Mouse (Mus musculus) kidney, adult 2 months (tissue): ENCODE measurements around the gene Utp3.

ENCODE experiments used
- CTCF ChIP-seq: fragments of 200-500 bp; conservative IDR thresholded peaks from 2 replicates; pipeline ENCODE4 v1.5.1; 2011; ENCODE audit warnings: low read depth, mild to moderate bottlenecking, control low read depth, low read length, moderate library complexity, mixed read lengths; ENCODE audit not compliant: insufficient read depth, insufficient read length
- POLR2A ChIP-seq: fragments of 200-500 bp; IDR thresholded peaks from one replicate; pipeline ENCODE4 v1.6.1; 2011; ENCODE audit warnings: low read depth, low read length, control low read depth

GRCm38 (mm10) chr5:88569541-88569940 lies 15.3 kb downstream of the Utp3 start:
- TF ChIP-seq POLR2A (no peak), CTCF (no peak)
